Comparison of ENCODE assay signal across 27 mouse cellular contexts in genomic region chr6:53962006-53962405, GRCm38 (mm10). TPM values are rescaled to one million over a fixed set of nuclear protein-coding genes. Genes with fewer than 3 reads are reported as not detected.
DNase-seq lines count a peak whose midpoint lies in the region; ATAC-seq and TF ChIP-seq lines count a peak whose summit lies in the region.
"Had no signal": no experiment of that assay in that cellular context is flagged by ENCODE, and none has a peak within 500 bp of the region (broad histone marks: within the 10 kb centered on the region; RNA-seq: fewer than 3 reads in every experiment).

No protein-coding gene starts in this region.

- in situ Hi-C loops in Patski (cut with MboI; ENCODE audit: low pct_unique_long_range_greater_than_20kb), result loop anchor here (5.0 kb wide), 2 partner anchors 200 to 265 kb away; no protein-coding TSS in a partner anchor

- H3K27me3 ChIP-seq in Patski, result no peaks in the 10 kb centered on the region
- H3K27me3 ChIP-seq: forebrain, embryonic 12.5 days; intestine, embryonic 15.5 days; liver, embryonic 15.5 days had no signal

- CTCF ChIA-PET in Patski (lab: Charles Lee), result interaction anchor here (0.9 to 2.2 kb wide), 6 partner anchors 12 to 206 kb away, joined by 3 to 10 read pairs (median 4); no protein-coding TSS in a partner anchor

- H3K27ac ChIP-seq in layer of hippocampus, adult 2 months, result no peak overlapping the region
- H3K27ac ChIP-seq: embryonic facial prominence, embryonic 13.5 days; forebrain, embryonic 12.5 days; heart, embryonic 10.5 days; hindbrain, embryonic 10.5 days; intestine, embryonic 15.5 days; limb, embryonic 10.5 days; liver, embryonic 15.5 days; stomach, postnatal 0 days had no signal

- peak; percentile 30 to 49 for DNase-seq in cerebellum, postnatal 10 days
- no peak for DNase-seq in cerebellum, adult 11 months
- peak in 1 of 2 experiments; percentile 31 for DNase-seq in layer of hippocampus, adult 2 months (ENCODE audit: low spot score in 2 of 2)
- no peak for DNase-seq in layer of hippocampus, postnatal 14 days (ENCODE audit: low spot score in 2 of 2)
- DNase-seq in 416B (ENCODE audit: low read depth) (peak; percentile 19), Patski (ENCODE audit: low read depth, low spot score) (no peak)
- DNase-seq in testis, postnatal 10 days (ENCODE audit: low spot score), result no peak
- DNase-seq: adrenal gland, postnatal 25 days; liver; midbrain, embryonic 14.5 days; right cerebral cortex, postnatal 14 days; thymus, postnatal 14 days had no signal

- ATAC-seq in Patski, result no peak
- ATAC-seq: CD4-positive, CD25-positive, alpha-beta regulatory T cell, adult 4 months; hindbrain, embryonic 16.5 days; intestine, embryonic 15.5 days had no signal

- TF ChIP-seq CTCF in layer of hippocampus, adult 2 months (conservative IDR thresholded peaks at IDR 0.05), result peak; percentile 77
- peak; percentile 71 for TF ChIP-seq CTCF in Patski (IDR thresholded peaks at IDR 0.05)

- POLR2A ChIA-PET in Patski (lab: Charles Lee), result no interaction called here

- H3K4me3 ChIP-seq in layer of hippocampus, adult 2 months, result no peak overlapping the region
- H3K4me3 ChIP-seq: embryonic facial prominence, embryonic 13.5 days; erythroblast, embryonic 14.5 days; forebrain, embryonic 12.5 days; heart, embryonic 10.5 days; hindbrain, embryonic 10.5 days; intestine, embryonic 15.5 days; limb, embryonic 10.5 days; liver, embryonic 15.5 days; megakaryocyte, embryonic 14.5 days had no signal

RNA-seq across cellular contexts. Expression of gene Cpvl, which starts 16.5 kb away (rescaled TPM):
- total RNA-seq in layer of hippocampus, adult 2 months (2021), result not detected
- under 1 TPM in 1 of 2 experiments, not detected in 1; 0.30 TPM for total RNA-seq in layer of hippocampus, postnatal 14 days (2021)
- 0.06 TPM for polyA plus RNA-seq in Patski (2021)
- total RNA-seq: adrenal gland, postnatal 25 days; left cerebral cortex, adult 18-20 months had no signal
- polyA plus RNA-seq: CD4-positive, CD25-positive, alpha-beta regulatory T cell, adult 4 months; erythroblast, embryonic 14.5 days; forebrain, embryonic 12.5 days; heart, embryonic 10.5 days; heart, postnatal 0 days; liver, embryonic 15.5 days; neural tube, embryonic 11.5 days had no signal

Comparison
In these comparisons a context has a peak if more than half of its experiments do, and no peak if none do; other contexts are left out.
1. DNase-seq: peak in cerebellum, postnatal 10 days (2 of 2) and 416B (single experiment); none in cerebellum, adult 11 months (single experiment), layer of hippocampus, postnatal 14 days (0 of 2), Patski (single experiment) and testis, postnatal 10 days (single experiment).